Mouse (Mus musculus): ENCODE results near the gene Bptf. TPM values are rescaled to one million over a fixed set of nuclear protein-coding genes. Genes with fewer than 3 reads are reported as not detected.
A peak's percentile ranks its signal among the peaks of the same experiment; 100 is the strongest.

The Bptf gene
- total RNA-seq, 2 experiments from 2014 or later, result 54.1 to 65.4 TPM

DNA sequence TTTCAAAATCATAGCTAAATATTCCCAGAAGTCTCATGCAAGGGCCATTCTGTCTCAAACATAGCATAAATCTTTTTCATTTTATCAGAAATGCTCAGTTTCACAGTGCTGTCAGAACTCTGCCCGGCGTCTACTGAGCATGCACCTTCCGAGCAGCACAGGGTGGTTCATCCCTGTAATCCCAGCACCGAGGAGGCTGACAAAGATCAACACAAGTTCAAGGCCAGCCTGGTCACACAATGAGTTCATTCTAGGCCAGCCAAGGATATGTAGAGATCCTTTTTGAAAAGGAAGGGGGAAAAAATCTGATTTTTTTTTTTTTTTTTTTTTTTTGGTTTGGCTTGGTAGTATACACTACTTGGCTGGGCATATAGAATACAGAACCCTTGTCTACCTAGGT lies 6.9 kb downstream of the Bptf start:
- no peak for ATAC-seq (replicated peaks; ENCODE audit: low FRiP score, poor library complexity, severe bottlenecking)

GRCm38 (mm10) chr11:107124327-107124731 lies 7.6 kb downstream of the Bptf start:
- ATAC-seq (replicated peaks; ENCODE audit: low FRiP score, poor library complexity, severe bottlenecking), result peak; percentile 75

DNA sequence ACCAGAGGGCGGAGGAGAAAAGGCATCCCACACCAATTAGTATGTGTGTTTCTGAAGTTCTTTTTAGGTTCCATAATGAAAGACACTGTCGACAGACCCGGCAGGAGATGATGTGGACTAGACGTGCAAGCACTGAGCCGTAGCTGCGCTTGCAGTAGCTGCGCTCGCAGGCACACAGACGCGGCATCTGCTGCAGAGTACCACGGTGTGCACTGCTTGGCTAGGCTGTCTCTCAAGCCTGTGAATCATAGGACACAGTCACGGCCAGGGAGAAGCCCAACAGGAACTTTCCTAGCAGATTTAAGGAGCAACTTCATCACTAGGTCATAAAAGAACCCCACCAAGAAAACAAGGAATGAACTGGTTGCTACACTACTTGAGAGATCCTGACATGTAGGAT lies 14.1 kb downstream of the Bptf start:
- ATAC-seq (replicated peaks; ENCODE audit: low FRiP score, poor library complexity, severe bottlenecking), result no peak

DNA sequence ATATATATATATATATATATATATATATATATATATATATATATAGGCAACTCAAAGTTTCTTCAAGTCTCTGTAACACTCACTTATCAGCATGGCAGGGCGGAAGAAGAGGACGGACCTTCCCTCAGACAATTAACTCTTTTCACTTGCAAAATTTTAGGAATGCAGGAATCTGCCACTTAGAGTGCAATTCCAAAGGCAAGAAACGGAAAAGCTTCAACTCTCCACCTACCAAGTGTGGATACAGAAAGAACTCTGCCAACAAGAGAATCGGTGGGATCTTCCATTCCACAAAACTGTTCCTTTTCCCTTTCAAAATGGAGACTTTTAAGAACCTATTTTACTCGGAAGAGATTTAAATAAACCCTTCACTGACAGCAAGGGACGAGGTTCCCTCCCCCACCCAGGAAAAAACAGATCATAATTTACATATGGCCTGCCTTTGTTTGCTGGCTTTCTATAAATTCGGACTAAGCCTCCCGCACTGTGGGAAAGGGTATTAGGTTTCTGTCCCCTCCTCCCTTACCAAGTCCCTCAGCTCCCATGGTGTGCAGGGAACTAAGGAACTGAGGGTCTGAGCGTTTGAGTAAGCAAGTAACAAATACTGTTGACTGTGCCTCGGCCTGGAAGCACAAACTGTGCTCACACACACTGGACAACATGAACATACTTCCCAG lies 17.9 kb downstream of the Bptf start:
- ATAC-seq (replicated peaks; ENCODE audit: low FRiP score, poor library complexity, severe bottlenecking), result no peak

DNA sequence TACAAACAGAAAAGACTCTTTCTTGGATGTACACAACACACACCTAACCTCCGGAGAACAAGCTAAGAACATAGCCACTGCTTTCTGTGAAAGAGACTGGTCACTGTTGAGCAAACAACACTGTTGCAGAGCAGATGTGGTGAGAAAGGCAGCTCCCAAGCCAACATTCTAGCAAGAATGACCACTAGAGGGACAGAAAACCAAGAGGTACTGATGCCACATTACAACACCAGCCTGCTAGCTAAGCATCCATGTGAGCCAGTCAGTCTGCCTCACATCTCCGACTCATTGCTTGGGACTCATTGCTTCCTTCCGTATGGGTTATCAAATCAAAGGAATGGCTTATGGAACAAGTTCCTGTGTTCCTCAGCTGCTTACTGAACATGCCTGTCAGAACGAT lies 18.8 kb downstream of the Bptf start:
- ATAC-seq (replicated peaks; ENCODE audit: low FRiP score, poor library complexity, severe bottlenecking), result peak; percentile 48; the same call in 1 of the 2 replicates

GRCm38 (mm10) chr11:107109669-107110068 lies 22.3 kb downstream of the Bptf start:
- no peak for ATAC-seq (replicated peaks; ENCODE audit: low FRiP score, poor library complexity, severe bottlenecking)

DNA sequence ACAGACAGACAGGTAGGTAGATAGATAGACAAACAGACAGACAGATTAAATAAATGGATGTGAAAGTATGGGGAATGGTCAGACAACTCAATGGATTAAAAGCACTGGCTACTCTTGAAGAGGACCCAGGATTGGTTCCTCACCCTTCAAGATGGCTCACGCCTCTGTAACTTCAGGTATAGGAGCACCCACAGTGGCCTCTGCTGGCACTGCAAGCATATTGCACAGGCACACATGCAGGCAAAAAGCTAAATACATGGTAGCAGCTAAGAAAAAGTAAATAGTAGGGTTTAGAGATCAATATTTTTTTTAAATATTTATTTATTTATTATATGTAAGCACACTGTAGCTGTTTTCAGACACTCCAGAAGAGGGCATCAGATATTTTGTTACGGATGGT lies 23.0 kb downstream of the Bptf start:
- ATAC-seq (replicated peaks; ENCODE audit: low FRiP score, poor library complexity, severe bottlenecking), result no peak

GRCm38 (mm10) chr11:107107725-107108078 lies 24.2 kb downstream of the Bptf start:
- ATAC-seq (replicated peaks; ENCODE audit: low FRiP score, poor library complexity, severe bottlenecking), result no peak

GRCm38 (mm10) chr11:107106978-107107724 lies 24.8 kb downstream of the Bptf start:
- no peak for ATAC-seq (replicated peaks; ENCODE audit: low FRiP score, poor library complexity, severe bottlenecking)

GRCm38 (mm10) chr11:107106461-107106860 lies 25.5 kb downstream of the Bptf start:
- no peak for ATAC-seq (replicated peaks; ENCODE audit: low FRiP score, poor library complexity, severe bottlenecking)

- peak; percentile 58; the same call in 1 of the 2 replicates for ATAC-seq (replicated peaks; ENCODE audit: low FRiP score, poor library complexity, severe bottlenecking)
These were observed 26.7 kb downstream of the Bptf start for GRCm38 (mm10) chr11:107105227-107105626.

DNA sequence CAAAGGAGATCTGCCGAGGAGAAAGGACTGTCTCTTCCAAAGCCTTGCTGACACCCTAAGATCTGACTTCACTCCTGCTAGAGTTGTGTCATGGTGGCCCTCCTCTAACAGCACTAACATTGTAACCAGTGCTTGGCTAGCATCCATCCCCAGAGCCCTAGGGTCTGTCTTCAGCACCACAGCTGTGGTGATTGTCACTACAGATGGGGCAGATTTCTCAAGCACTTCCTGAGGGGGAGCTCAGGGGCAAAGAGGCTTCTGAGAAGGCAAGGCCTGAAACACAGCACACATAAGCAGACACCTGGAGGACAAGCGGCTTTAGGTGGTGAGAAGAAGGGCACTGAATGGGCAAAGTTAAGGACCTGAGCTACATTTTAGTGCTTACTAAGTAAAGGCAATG lies 28.2 kb downstream of the Bptf start:
- no peak for ATAC-seq (replicated peaks; ENCODE audit: low FRiP score, poor library complexity, severe bottlenecking)

DNA sequence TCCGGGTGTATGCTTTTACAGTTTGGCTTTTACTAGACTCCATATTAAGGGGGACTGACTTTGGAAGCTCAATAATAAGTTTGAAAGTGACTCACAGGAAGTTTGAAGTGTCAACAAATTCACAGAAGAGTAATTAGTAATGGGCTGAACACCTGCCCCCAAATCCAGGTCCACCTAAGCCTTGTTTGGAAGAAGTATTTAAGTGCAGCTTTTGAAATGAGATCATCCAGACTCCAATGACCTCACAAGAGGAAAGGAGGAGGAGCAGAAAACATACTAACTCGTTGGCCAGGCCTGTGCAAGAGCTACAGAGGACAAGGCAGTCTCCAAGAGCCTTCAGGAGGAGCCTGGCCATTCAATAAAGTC lies 28.7 kb downstream of the Bptf start:
- ATAC-seq (replicated peaks; ENCODE audit: low FRiP score, poor library complexity, severe bottlenecking), result no peak

GRCm38 (mm10) chr11:107102465-107103223 lies 29.3 kb downstream of the Bptf start:
- no peak for ATAC-seq (replicated peaks; ENCODE audit: low FRiP score, poor library complexity, severe bottlenecking)

DNA sequence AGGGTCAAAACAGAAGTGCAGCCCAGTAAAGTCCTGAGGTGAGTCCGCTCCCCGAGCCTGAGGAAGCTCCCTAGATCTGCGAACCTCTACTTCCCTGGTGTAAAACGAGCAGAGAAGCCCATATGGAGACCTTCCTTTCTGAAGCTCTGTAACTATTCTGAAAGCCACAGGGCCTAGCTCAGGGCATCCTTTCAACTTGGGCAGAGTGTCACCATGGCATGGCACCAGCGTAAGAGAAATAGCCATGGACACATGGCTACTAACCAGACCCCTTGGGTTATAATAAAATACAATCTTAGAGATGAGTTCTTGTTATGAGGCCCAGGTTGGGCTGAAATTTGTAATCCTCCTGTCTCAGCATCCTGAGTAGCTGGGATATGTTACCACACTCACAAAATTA lies 35.0 kb downstream of the Bptf start:
- ATAC-seq (replicated peaks; ENCODE audit: low FRiP score, poor library complexity, severe bottlenecking), result no peak

DNA sequence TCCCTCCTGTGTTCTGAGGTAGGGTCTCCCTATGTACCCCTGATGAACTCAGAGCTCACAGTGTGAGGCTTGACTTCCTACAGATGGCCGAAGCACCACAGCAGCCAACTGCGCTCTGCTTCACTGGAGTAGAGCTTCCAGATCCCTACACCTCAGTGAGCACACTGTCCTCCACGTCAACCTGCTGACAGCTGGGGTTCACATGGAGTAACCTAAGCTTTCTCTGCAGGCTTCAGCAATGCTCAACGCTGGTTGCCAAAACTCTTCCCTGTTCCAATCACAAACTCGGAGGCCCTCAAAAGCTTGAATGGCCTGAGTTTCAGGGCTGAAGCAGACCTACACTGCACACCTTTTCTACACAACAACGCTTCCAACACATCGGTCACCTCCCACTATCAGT lies 38.1 kb downstream of the Bptf start:
- no peak for ATAC-seq (replicated peaks; ENCODE audit: low FRiP score, poor library complexity, severe bottlenecking)

DNA sequence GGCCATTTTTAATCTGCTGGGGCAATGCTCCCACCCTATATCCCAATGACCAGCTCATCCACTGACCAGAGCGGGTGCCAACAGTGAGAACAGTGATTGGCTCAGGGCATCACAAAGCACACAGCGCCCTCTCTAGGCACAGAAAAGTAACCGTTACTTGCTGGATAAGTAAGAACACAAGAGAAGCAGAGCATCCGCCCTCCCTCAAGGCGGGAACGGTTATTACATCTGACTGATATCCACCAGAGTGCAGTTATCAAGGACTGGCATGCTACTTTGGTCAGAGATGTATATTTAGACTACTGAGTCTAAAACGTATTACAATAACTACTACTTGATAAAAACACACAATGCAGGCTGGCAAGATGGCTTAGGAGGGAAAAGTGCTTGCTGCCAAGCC lies 39.3 kb downstream of the Bptf start:
- peak; percentile 93 for ATAC-seq (replicated peaks; ENCODE audit: low FRiP score, poor library complexity, severe bottlenecking)

DNA sequence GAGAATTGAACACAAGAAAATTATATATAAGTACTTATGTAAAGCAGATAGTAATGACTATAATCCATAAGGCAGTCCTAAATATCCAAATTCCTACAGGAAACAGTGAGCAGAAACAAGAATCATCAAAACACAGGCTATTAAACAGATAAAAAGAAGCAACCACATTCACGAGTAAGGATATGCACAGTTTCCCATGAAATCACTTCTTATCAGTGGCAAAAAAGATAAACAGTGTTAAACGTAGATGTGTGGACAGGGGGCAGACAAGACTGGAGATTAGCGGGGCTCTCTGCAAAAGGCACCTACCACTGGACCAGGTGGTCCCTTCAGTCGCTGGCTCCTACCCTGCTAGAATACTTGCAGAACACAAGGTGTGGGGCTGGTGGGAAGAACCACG lies 46.1 kb downstream of the Bptf start:
- no peak for ATAC-seq (replicated peaks; ENCODE audit: low FRiP score, poor library complexity, severe bottlenecking)

DNA sequence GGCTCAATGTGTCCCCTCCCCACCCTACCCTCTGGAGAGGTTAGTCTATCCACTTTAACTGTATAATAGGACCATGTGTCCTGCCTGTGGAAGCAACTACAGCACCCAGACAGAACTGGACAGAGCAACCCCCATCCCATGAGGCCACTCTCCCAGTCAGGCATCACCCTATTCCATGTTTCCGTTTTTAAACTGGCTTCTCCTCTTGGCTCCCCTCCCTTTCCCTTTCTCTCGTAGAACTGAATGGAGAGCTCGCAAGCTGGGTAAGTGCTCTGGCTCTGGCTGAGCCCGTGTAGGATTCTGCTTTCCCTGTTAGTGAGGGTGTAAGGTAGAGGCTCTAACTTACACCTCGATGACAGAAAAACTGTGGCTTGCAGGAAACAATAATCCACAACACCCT lies 48.4 kb downstream of the Bptf start:
- no peak for ATAC-seq (replicated peaks; ENCODE audit: low FRiP score, poor library complexity, severe bottlenecking)

- no peak for ATAC-seq (replicated peaks; ENCODE audit: low FRiP score, poor library complexity, severe bottlenecking)
These were observed 66.6 kb downstream of the Bptf start for GRCm38 (mm10) chr11:107065216-107065785.

- ATAC-seq (replicated peaks; ENCODE audit: low FRiP score, poor library complexity, severe bottlenecking), result no peak
These were observed 67.3 kb downstream of the Bptf start for GRCm38 (mm10) chr11:107064590-107064989.

All from erythroid progenitor cell, adult 5-6 weeks (primary cell).